Mouse (Mus musculus) stomach, embryonic 15.5 days (tissue): ENCODE results near the gene Tns3. TPM values are rescaled to one million over a fixed set of nuclear protein-coding genes. Genes with fewer than 3 reads are reported as not detected.

Experiments
- ATAC-seq: fragments of 200-750 bp; cut with Nextera tagmentation; 2 replicates; pipeline ENCODE4 v1.8.0; 2017; ENCODE audit warnings: low read depth, moderate number of reproducible peaks, moderate TSS enrichment; ENCODE audit not compliant: insufficient read depth, low FRiP score
- H3K27ac ChIP-seq: fragments of 300-500 bp; sonication (generic); 2 replicates; pipeline ENCODE4 v1.5.1; 2015; ENCODE audit warnings: mild to moderate bottlenecking, inconsistent platforms
- H3K27me3 ChIP-seq: fragments of 300-500 bp; sonication (generic); replicated peaks from 2 replicates; pipeline ENCODE4 v1.6.1; 2015; ENCODE audit warnings: inconsistent platforms
- H3K36me3 ChIP-seq: fragments of 300-500 bp; sonication (generic); 2 replicates; pipeline ENCODE4 v1.6.1; 2015; ENCODE audit warnings: inconsistent platforms
- H3K4me1 ChIP-seq: fragments of 300-500 bp; sonication (generic); 2 replicates; pipeline ENCODE4 v1.6.1; 2015; ENCODE audit warnings: inconsistent platforms
- H3K4me2 ChIP-seq: fragments of 300-500 bp; sonication (generic); 2 replicates; pipeline ENCODE4 v1.6.1; 2015; ENCODE audit warnings: mild to moderate bottlenecking, inconsistent platforms
- H3K4me3 ChIP-seq: fragments of 300-500 bp; sonication (generic); replicated peaks from 2 replicates; pipeline ENCODE4 v1.5.1; 2015; ENCODE audit warnings: inconsistent platforms
- H3K9ac ChIP-seq: fragments of 300-500 bp; sonication (generic); 2 replicates; pipeline ENCODE4 v1.6.1; 2015; ENCODE audit warnings: inconsistent platforms
- H3K9me3 ChIP-seq: fragments of 300-500 bp; sonication (generic); 2 replicates; pipeline ENCODE4 v1.6.1; 2016; ENCODE audit warnings: inconsistent platforms
- WGBS: fragments of 180-500 bp; shearing (Covaris S2); methylation state at CpG from one replicate; pipeline ENCODE4 v1.1.7; 2015; 5-methylcytosine and 5-hydroxymethylcytosine counted together
- polyA plus RNA-seq: library from polyadenylated mRNA; unstranded; fragments of >200 nt; fragmentation: Nextera tagmentation; extraction: Ambion mirVana; gene quantifications from 2 replicates; pipeline ENCODE4 v1.2.1, GENCODE M21; 2015

The Tns3 gene
- polyA plus RNA-seq, 1 experiment from 2014 or later, result 26.9 TPM

DNA sequence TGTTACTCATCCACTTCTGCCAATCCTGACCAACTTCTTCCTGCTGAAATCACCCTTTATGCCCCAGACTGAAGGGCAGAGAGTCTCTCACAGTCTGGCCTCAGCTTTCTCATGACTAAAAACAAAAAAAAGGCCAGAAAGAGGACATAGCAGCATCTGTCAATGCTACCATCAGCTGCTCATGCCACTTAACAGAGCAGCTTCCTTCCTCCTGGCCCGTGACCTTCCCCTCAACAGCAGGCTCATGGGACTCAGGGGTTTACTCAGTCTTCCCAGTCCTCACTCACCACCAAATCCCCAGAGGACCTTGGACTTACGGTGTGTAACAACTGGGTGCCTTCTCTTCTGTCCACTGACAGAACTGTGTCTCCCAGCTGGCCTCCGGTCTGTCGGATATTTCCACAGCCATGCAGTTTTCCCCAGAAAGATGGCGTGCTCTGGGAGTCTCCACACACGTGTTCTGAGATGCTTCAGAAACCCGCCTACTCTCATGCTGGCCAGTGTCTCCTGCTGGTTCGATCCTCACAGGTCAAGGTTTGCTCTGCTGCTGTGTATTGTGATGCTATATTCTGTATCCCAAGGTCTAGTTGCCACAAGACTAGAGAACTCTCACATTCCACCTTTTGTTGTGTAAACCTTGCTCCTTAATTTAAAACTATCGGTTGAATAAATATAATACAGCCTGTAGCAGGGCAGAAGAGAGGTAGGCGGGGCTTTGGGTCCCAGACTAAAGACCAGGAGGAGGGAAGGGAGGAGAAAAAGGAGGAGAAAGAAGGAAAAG lies 59.4 kb downstream of the Tns3 start:
- no peak overlapping the region for H3K4me3 ChIP-seq
- ATAC-seq, result no peak
- H3K9me3 ChIP-seq, result no peaks in the 10 kb centered on the region
- H3K4me2 ChIP-seq, result no peak overlapping the region
- H3K4me1 ChIP-seq, result peaks cover 12% of the 10 kb centered on the region
- no peaks in the 10 kb centered on the region for H3K27me3 ChIP-seq
- H3K9ac ChIP-seq, result no peak overlapping the region
- WGBS, result 83% methylated on average over 10 of the region's 10 CpGs
- no peak overlapping the region for H3K27ac ChIP-seq
- H3K36me3 ChIP-seq, result no peaks in the 10 kb centered on the region

DNA sequence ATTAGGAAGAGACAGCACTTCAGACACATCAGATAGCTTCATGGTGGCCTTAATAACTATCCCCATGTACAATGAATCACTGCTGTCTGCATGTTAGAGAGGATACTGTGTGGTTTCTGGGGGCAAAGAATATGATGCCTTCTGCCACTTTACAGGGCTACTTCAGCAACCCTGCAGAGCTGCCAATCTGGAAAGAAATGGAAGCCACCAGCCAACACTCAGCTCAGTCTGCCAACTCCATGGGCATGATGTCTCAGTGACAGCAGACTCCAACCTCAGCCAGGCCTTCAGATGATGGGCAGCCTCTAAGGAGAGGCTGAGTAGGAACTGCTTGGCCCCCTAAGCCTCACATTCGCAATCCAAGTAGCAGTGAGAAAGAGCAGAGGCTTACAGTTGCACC lies 61.7 kb downstream of the Tns3 start:
- no peak overlapping the region for H3K27ac ChIP-seq

GRCm38 (mm10) chr11:8601411-8601821 lies 62.9 kb downstream of the Tns3 start:
- no peak for ATAC-seq
- peak overlapping the region; percentile 33; the same call in 1 of the 2 replicates for H3K27ac ChIP-seq
- WGBS, result 68% methylated on average over 7 of the region's 7 CpGs

More for the DNA sequence above, 61.7 kb downstream of the Tns3 start:
- H3K9me3 ChIP-seq, result no peaks in the 10 kb centered on the region
- no peak overlapping the region for H3K4me2 ChIP-seq
- H3K4me3 ChIP-seq, result no peak overlapping the region
- WGBS, result 89% methylated on average over 1 of the region's 1 CpGs
- no peak for ATAC-seq
- H3K9ac ChIP-seq, result no peak overlapping the region
- peaks cover 7% of the 10 kb centered on the region for H3K36me3 ChIP-seq
- H3K27me3 ChIP-seq, result no peaks in the 10 kb centered on the region
- H3K4me1 ChIP-seq, result peaks cover 6% of the 10 kb centered on the region; the same call in 1 of the 2 replicates

GRCm38 (mm10) chr11:8595642-8596041 lies 68.7 kb downstream of the Tns3 start:
- H3K9me3 ChIP-seq, result no peaks in the 10 kb centered on the region
- ATAC-seq, result no peak
- H3K4me3 ChIP-seq, result no peak overlapping the region
- H3K27ac ChIP-seq, result no peak overlapping the region
- H3K36me3 ChIP-seq, result peaks cover 21% of the 10 kb centered on the region
- WGBS, result 83% methylated on average over 5 of the region's 5 CpGs
- H3K4me2 ChIP-seq, result no peak overlapping the region
- H3K4me1 ChIP-seq, result peaks cover 12% of the 10 kb centered on the region
- H3K9ac ChIP-seq, result no peak overlapping the region
- no peaks in the 10 kb centered on the region for H3K27me3 ChIP-seq

More at GRCm38 (mm10) chr11:8601411-8601821, 62.9 kb downstream of the Tns3 start:
- peaks cover 6% of the 10 kb centered on the region; the same call in 1 of the 2 replicates for H3K4me1 ChIP-seq
- no peaks in the 10 kb centered on the region for H3K9me3 ChIP-seq
- no peak overlapping the region for H3K4me2 ChIP-seq
- peaks cover 17% of the 10 kb centered on the region for H3K36me3 ChIP-seq
- no peak overlapping the region for H3K4me3 ChIP-seq
- no peaks in the 10 kb centered on the region for H3K27me3 ChIP-seq
- H3K9ac ChIP-seq, result no peak overlapping the region

GRCm38 (mm10) chr11:8593172-8593571 lies 71.2 kb downstream of the Tns3 start:
- Histone ChIP-seq H3K9ac (no peak overlapping the region), H3K27me3 (no peaks in the 10 kb centered on the region), H3K9me3 (no peaks in the 10 kb centered on the region), H3K4me2 (no peak overlapping the region), H3K4me1 (peaks cover 12% of the 10 kb centered on the region), H3K27ac (no peak overlapping the region), H3K36me3 (peaks cover 18% of the 10 kb centered on the region; the same call in 1 of the 2 replicates), H3K4me3 (no peak overlapping the region)
- 77% methylated on average over 3 of the region's 3 CpGs for WGBS
- peak; percentile 37; the same call in 1 of the 2 replicates for ATAC-seq

GRCm38 (mm10) chr11:8591271-8591670 lies 73.1 kb downstream of the Tns3 start:
- WGBS, result 73% methylated on average over 5 of the region's 5 CpGs
- H3K4me2 ChIP-seq, result no peak overlapping the region
- H3K9ac ChIP-seq, result no peak overlapping the region
- 0 out of 2 replicates have a peak, but pooled peaks have one; percentile 37 for ATAC-seq
- H3K27ac ChIP-seq, result peak overlapping the region; percentile 67
- H3K4me3 ChIP-seq, result no peak overlapping the region
- 0 out of 2 replicates have a peak, but pooled peaks cover 2% of the 10 kb centered on the region for H3K36me3 ChIP-seq
- H3K9me3 ChIP-seq, result no peaks in the 10 kb centered on the region
- H3K4me1 ChIP-seq, result peaks cover 12% of the 10 kb centered on the region
- no peaks in the 10 kb centered on the region for H3K27me3 ChIP-seq

- H3K4me3 ChIP-seq, result no peak overlapping the region
- no peaks in the 10 kb centered on the region for H3K27me3 ChIP-seq
- H3K4me2 ChIP-seq, result no peak overlapping the region
- H3K9me3 ChIP-seq, result no peaks in the 10 kb centered on the region
- WGBS, result 54% methylated on average over 9 of the region's 9 CpGs
- no peaks in the 10 kb centered on the region for H3K36me3 ChIP-seq
- ATAC-seq, result no peak
- no peak overlapping the region for H3K9ac ChIP-seq
- H3K27ac ChIP-seq, result peak overlapping the region; percentile 71; the same call in 1 of the 2 replicates
- H3K4me1 ChIP-seq, result peaks cover 18% of the 10 kb centered on the region
Measured at GRCm38 (mm10) chr11:8589226-8589905, 75.0 kb downstream of the Tns3 start.

DNA sequence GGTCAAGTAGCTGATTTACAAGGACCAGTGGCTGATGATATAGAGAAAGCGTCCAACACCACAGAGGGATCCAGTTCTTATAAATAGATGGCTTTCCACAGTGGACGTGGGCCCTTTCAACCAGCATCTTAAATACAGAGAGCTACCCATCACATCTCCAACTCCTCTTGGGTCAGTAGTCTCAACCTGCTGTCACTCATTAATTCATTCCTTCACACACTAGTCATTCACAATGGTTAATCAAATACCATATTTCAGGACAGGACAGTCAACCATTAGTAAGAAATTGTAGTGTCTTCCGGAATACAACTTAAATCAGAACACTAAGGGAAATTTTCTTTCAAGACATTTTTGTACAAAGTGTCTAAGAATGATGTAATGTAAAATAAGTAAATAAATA lies 76.4 kb downstream of the Tns3 start:
- H3K4me2 ChIP-seq, result no peak overlapping the region
- 85% methylated on average over 3 of the region's 3 CpGs for WGBS
- H3K4me1 ChIP-seq, result peaks cover 20% of the 10 kb centered on the region
- no peaks in the 10 kb centered on the region for H3K9me3 ChIP-seq
- H3K27ac ChIP-seq, result no peak overlapping the region
- H3K9ac ChIP-seq, result no peak overlapping the region
- H3K4me3 ChIP-seq, result no peak overlapping the region
- ATAC-seq, result no peak
- H3K36me3 ChIP-seq, result no peaks in the 10 kb centered on the region
- no peaks in the 10 kb centered on the region for H3K27me3 ChIP-seq

DNA sequence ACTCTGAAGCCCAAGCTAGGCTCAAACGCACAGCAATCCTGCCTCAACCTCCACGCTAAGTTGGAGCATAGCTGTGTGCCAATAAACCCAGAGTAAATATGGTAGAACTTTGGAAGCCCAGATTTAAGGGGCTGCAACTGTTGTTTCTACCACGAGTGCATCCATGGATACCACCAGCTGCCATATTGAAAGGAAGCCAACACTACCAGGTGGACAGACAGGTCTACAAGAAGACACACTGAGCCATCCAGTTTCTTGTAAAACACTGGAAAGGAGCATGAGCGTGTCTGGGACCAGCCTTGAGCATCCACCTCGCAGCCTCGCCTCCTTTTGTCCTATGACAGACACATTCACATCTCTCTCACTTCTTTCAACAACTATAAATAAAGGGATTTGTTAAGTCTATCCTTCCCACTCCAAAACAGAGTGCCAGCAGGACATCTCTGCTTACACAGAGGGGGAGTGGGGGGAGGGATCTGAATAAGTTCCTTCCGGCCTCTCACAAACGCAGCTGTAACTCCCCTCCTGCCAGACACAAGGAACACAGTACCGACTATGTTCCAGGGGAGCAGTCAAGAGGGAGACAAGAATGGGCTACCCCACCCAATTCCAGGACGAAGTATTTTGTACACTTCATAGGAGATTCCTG lies 77.2 kb downstream of the Tns3 start:
- H3K4me2 ChIP-seq, result no peak overlapping the region
- 53% methylated on average over 10 of the region's 10 CpGs for WGBS
- ATAC-seq, result no peak
- no peak overlapping the region for H3K4me3 ChIP-seq
- H3K27ac ChIP-seq, result no peak overlapping the region; the same call in 1 of the 2 replicates
- H3K27me3 ChIP-seq, result no peaks in the 10 kb centered on the region
- peaks cover 25% of the 10 kb centered on the region for H3K4me1 ChIP-seq
- no peak overlapping the region for H3K9ac ChIP-seq
- H3K9me3 ChIP-seq, result no peaks in the 10 kb centered on the region
- H3K36me3 ChIP-seq, result no peaks in the 10 kb centered on the region

GRCm38 (mm10) chr11:8586374-8586773 lies 78.0 kb downstream of the Tns3 start:
- WGBS, result 65% methylated on average over 2 of the region's 2 CpGs
- Histone ChIP-seq H3K27ac (no peak overlapping the region), H3K4me3 (no peak overlapping the region), H3K9ac (no peak overlapping the region), H3K36me3 (no peaks in the 10 kb centered on the region), H3K9me3 (no peaks in the 10 kb centered on the region), H3K4me1 (peaks cover 25% of the 10 kb centered on the region), H3K4me2 (no peak overlapping the region), H3K27me3 (no peaks in the 10 kb centered on the region)
- ATAC-seq, result no peak

DNA sequence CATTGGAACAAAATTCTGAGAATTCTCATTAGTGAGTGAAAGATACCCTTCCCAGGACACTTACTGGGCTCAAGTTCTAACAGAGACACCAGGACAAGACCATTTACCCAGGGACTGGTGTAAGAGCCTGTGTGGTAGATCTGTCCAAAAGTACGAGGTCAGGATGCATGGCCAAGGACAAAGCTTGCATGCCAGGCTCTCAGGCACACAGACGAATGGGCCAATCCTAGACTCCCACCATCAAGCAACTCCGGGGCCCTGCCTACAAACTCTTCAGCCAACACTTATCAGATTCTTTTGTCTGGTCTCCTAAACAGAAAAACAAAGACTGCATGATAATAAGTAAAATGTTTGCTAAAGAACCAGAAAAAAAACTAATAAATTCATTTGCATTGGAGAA lies 78.6 kb downstream of the Tns3 start:
- WGBS, result 75% methylated on average over 3 of the region's 3 CpGs
- Histone ChIP-seq H3K36me3 (no peaks in the 10 kb centered on the region), H3K9ac (no peak overlapping the region), H3K4me3 (no peak overlapping the region), H3K27me3 (no peaks in the 10 kb centered on the region), H3K9me3 (no peaks in the 10 kb centered on the region), H3K27ac (no peak overlapping the region), H3K4me1 (peaks cover 19% of the 10 kb centered on the region), H3K4me2 (no peak overlapping the region)
- ATAC-seq, result no peak

GRCm38 (mm10) chr11:8584925-8585324 lies 79.4 kb downstream of the Tns3 start:
- H3K9me3 ChIP-seq, result no peaks in the 10 kb centered on the region
- no peak overlapping the region for H3K4me2 ChIP-seq
- H3K36me3 ChIP-seq, result no peaks in the 10 kb centered on the region
- peaks cover 19% of the 10 kb centered on the region for H3K4me1 ChIP-seq
- 58% methylated on average over 1 of the region's 1 CpGs for WGBS
- H3K4me3 ChIP-seq, result no peak overlapping the region
- no peak overlapping the region for H3K9ac ChIP-seq
- H3K27ac ChIP-seq, result peak overlapping the region; percentile 0; the same call in 1 of the 2 replicates
- H3K27me3 ChIP-seq, result no peaks in the 10 kb centered on the region
- ATAC-seq, result no peak
